Mouse (Mus musculus) liver, embryonic 14 days (tissue): Measurements from ENCODE around the gene Ccdc105. TPM values are rescaled to one million over a fixed set of nuclear protein-coding genes. Genes with fewer than 3 reads are reported as not detected.

Experiments
- polyA plus RNA-seq: library from polyadenylated mRNA; depleted of rRNA; stranded (reverse); fragments of >200 nt; gene quantifications from 2 replicates; pipeline ENCODE4 v1.2.3, GENCODE M21; 2012; rRNA removed

The Ccdc105 gene
- 0.01 TPM in 1 of 2 replicates, not detected in the other for polyA plus RNA-seq

DNA sequence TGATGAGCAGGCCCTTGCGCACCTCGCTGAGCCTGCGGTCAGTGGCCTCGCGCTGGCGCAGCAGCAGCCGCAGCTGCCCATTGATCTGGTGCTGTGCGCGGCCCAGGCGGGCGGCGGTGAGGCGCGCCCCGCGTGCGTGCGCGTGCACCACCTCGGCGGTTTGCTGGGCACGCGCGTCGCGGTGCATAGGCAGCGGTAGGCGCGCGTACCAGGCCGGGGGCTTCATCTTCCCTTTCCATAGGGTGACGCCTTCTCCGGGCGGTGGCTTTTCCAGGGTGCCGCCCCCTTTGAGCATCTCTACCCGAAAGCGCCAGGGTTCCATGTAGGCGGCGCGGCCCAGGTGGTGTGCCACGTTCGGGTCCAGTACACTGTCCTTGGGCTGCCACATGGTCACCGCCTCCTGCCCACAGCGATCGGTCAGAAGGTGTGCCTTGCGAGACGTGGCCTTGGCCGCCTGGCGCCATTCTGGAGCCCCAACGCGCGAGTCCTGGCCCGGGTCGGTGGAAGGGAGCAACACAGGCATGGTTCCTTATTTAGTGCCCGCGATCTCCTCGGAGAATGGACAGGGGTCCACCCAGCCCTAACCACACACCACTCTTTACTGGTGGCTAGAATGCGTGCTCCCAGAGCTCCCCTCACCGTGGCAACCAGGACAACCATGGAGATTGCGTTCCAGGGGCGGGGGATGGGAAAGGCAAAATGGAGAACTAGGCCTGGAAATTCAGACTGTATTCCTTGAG is at the start of gene Ccdc105:
TSS of gene Ccdc105 (minus strand) at position 614 of the 740 bp plus-strand sequence.

DNA sequence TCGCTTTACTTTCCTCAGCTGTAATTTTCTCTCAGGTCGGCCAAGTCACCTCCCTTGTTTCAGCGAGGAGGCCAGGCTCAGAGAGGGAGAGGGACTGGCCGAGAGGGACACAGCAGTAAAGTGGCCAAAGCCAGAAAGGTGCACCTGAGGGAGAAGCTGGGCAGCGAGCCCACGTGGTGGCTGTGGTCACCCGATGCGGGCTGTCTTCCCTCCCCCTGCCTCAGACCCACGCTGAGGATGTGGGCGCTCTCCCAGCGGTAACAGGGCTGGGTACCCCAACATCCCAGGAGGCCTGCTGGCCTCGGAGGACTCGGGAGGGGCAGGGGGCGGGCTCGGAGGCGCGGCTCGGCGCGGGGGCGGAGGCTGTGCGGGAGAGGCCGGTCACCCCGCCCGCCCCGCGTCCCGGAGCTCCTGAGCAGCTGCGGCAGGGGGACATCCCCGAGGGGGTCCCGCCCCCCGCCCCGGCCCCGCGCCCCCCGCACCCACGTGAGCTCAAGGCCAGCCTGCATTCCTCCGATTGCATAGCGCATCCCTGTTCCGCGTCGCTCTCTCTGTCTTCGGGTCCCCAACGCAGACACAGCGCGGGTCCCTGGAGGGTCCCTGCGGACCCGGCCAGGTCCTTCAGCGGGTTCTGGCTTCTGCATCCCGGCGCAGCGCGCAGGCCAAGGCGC is 27.3 kb upstream of the Ccdc105 start, which contains the start of gene Slc1a6:
TSS of gene Slc1a6 (plus strand) at position 516 of the 671 bp plus-strand sequence.

DNA sequence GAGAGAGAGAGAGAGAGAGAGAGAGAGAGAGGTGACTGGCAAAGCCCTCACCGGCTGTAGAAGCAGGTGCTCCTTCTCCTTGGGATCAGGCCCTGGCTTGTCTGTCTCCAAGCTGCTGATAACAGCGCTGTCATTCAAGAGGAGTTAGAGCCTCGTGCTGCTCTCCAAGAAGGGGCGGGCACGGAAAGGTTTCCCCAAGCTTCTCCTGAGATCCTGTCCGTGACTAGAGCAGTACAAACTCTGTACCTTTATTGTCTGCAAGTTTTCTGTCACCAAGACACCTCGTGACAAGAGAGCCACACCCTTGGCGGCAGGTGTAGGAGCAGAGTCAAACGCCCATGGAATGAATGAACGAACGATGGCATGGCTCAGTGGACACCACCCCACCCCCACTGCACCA is 34.8 kb downstream of the Ccdc105 start, which contains the start of gene Casp14:
TSS of gene Casp14 (minus strand) at position 239 of the 400 bp plus-strand sequence.

Other genes starting within 250 kb of the Ccdc105 start
- gene Olfr1358, start 235.6 kb downstream of the Ccdc105 start, polyA plus RNA-seq = not detected in 2 replicates
- 9.7 and 11.1 TPM in 2 replicates for gene Ilvbl, start 178.7 kb downstream of the Ccdc105 start, polyA plus RNA-seq
- gene Syde1, start 161.1 kb downstream of the Ccdc105 start, polyA plus RNA-seq = 1.6 and 1.8 TPM in 2 replicates
- gene Olfr1357, start 135.0 kb downstream of the Ccdc105 start, polyA plus RNA-seq = not detected in 2 replicates
- gene Casp14, start 34.8 kb downstream of the Ccdc105 start, polyA plus RNA-seq = not detected in 2 replicates
- 0.19 and 0.20 TPM in 2 replicates for gene Slc1a6, start 27.4 kb upstream of the Ccdc105 start, polyA plus RNA-seq
- gene Olfr1356, start 99.1 kb upstream of the Ccdc105 start, polyA plus RNA-seq = not detected in 2 replicates
- not detected in 2 replicates for gene Olfr1355, start 122.5 kb upstream of the Ccdc105 start, polyA plus RNA-seq
- not detected in 2 replicates for gene Olfr1354, start 160.1 kb upstream of the Ccdc105 start, polyA plus RNA-seq
- gene Olfr8, start 197.6 kb upstream of the Ccdc105 start, polyA plus RNA-seq = not detected in 2 replicates
- gene Olfr1353, start 210.2 kb upstream of the Ccdc105 start, polyA plus RNA-seq = not detected in 2 replicates
- not detected in 2 replicates for gene Olfr1352, start 228.0 kb upstream of the Ccdc105 start, polyA plus RNA-seq